Mouse (Mus musculus) MEL (cell line): ENCODE results near the gene Ank2. TPM values are rescaled to one million over a fixed set of nuclear protein-coding genes. Genes with fewer than 3 reads are reported as not detected.

Source experiments
- DNase-seq: peaks from one replicate; pipeline ENCODE4 v3.0.0; 2011; ENCODE audit warnings: low read depth, low spot score
- H3K27ac ChIP-seq: 2 replicates; pipeline ENCODE4 v1.5.1; 2012; ENCODE audit warnings: low read depth, mild to moderate bottlenecking, control low read depth, low read length, moderate library complexity; ENCODE audit not compliant: control insufficient read depth
- H3K27me3 ChIP-seq, 2 experiments: fragments of 150-350 bp in 1 of 2; sonication (generic) in 1 of 2; 2 replicates each; pipeline ENCODE4 v1.6.1; 2012; ENCODE audit warnings: low read length in 2 of 2, mild to moderate bottlenecking in 2 of 2, improper control_type of control experiment in 1 of 2, moderate library complexity in 1 of 2; ENCODE audit not compliant: insufficient read depth in 2 of 2, control insufficient read depth in 1 of 2
- H3K36me3 ChIP-seq, 2 experiments: 2 replicates each; pipeline ENCODE4 v1.6.1; 2012 to 2014; ENCODE audit warnings: low read length in 2 of 2, improper control_type of control experiment in 1 of 2, inconsistent platforms in 1 of 2, mild to moderate bottlenecking in 1 of 2; ENCODE audit not compliant: insufficient read depth in 2 of 2, control insufficient read depth in 1 of 2
- H3K4me1 ChIP-seq, 2 experiments: fragments of 150-350 bp in 1 of 2; sonication (generic) in 1 of 2; 2 replicates each; pipeline ENCODE4 v1.6.1; 2012; ENCODE audit warnings: low read length in 2 of 2, improper control_type of control experiment in 1 of 2, mild to moderate bottlenecking in 1 of 2; ENCODE audit not compliant: insufficient read depth in 2 of 2, control insufficient read depth in 1 of 2
- H3K4me3 ChIP-seq, 2 experiments: fragments of 150-350 bp in 1 of 2; sonication (generic) in 1 of 2; 2 replicates each; pipeline ENCODE4 v1.5.1; 2012; ENCODE audit warnings: low read depth in 2 of 2, low read length in 2 of 2, mild to moderate bottlenecking in 2 of 2, moderate library complexity in 2 of 2, control low read depth in 1 of 2, improper control_type of control experiment in 1 of 2; ENCODE audit not compliant: control insufficient read depth in 1 of 2, insufficient read depth in 1 of 2
- H3K79me2 ChIP-seq: 2 replicates; pipeline ENCODE4 v1.6.1; 2012; ENCODE audit warnings: mild to moderate bottlenecking, low read length, moderate library complexity; ENCODE audit not compliant: control insufficient read depth, poor library complexity, insufficient read depth
- H3K9ac ChIP-seq: 2 replicates; pipeline ENCODE4 v1.6.1; 2012; ENCODE audit warnings: low read depth, mild to moderate bottlenecking, control low read depth, low read length, moderate library complexity; ENCODE audit not compliant: control insufficient read depth, poor library complexity, severe bottlenecking
- H3K9me3 ChIP-seq: fragments of 150-350 bp; sonication (generic); replicated peaks from 2 replicates; pipeline ENCODE4 v1.6.1; 2012; ENCODE audit warnings: mild to moderate bottlenecking, low read length, improper control_type of control experiment, moderate library complexity; ENCODE audit not compliant: insufficient read depth
- BHLHE40 ChIP-seq: IDR thresholded peaks from 2 replicates; pipeline ENCODE4 v1.6.1; 2012; ENCODE audit warnings: low read depth, mild to moderate bottlenecking, inconsistent platforms, low read length, improper control_type of control experiment, borderline replicate concordance
- CHD1 ChIP-seq: IDR thresholded peaks from 2 replicates; pipeline ENCODE4 v1.6.1; 2012; ENCODE audit warnings: low read depth, mild to moderate bottlenecking, inconsistent platforms, low read length, improper control_type of control experiment
- ELF1 ChIP-seq: IDR thresholded peaks from 2 replicates; pipeline ENCODE4 v1.6.1; 2014; ENCODE audit warnings: low read depth, mild to moderate bottlenecking, inconsistent platforms, low read length, improper control_type of control experiment, moderate library complexity
- EP300 ChIP-seq, 2 experiments: IDR thresholded peaks; 2 replicates each; pipeline ENCODE4 v1.6.1; 2011; ENCODE audit warnings: improper control_type of control experiment in 2 of 2, low read length in 2 of 2, low read depth in 1 of 2, mild to moderate bottlenecking in 1 of 2
- HCFC1 ChIP-seq: IDR thresholded peaks from 2 replicates; pipeline ENCODE4 v1.6.1; 2012; ENCODE audit warnings: low read depth, mild to moderate bottlenecking, inconsistent platforms, low read length, improper control_type of control experiment, moderate library complexity
- JUND ChIP-seq: IDR thresholded peaks from 2 replicates; pipeline ENCODE4 v1.6.1; 2011; ENCODE audit warnings: low read depth, mild to moderate bottlenecking, improper control_type of control experiment, low read length
- MAFK ChIP-seq: IDR thresholded peaks from 2 replicates; pipeline ENCODE4 v1.6.1; 2011; ENCODE audit warnings: low read depth, mild to moderate bottlenecking, low read length, improper control_type of control experiment, borderline replicate concordance
- MAZ ChIP-seq: IDR thresholded peaks from 2 replicates; pipeline ENCODE4 v1.6.1; 2012; ENCODE audit warnings: low read depth, mild to moderate bottlenecking, inconsistent platforms, low read length, improper control_type of control experiment
- MYB ChIP-seq: IDR thresholded peaks from 2 replicates; pipeline ENCODE4 v1.6.1; 2011; ENCODE audit warnings: mild to moderate bottlenecking, low read depth, low read length, improper control_type of control experiment
- NRF1 ChIP-seq: IDR thresholded peaks from 2 replicates; pipeline ENCODE4 v1.6.1; 2014; ENCODE audit warnings: low read depth, mild to moderate bottlenecking, inconsistent platforms, low read length, improper control_type of control experiment, moderate library complexity; ENCODE audit not compliant: poor library complexity, insufficient read depth, severe bottlenecking
- POLR2AphosphoS5 ChIP-seq: IDR thresholded peaks from 2 replicates; pipeline ENCODE4 v1.6.1; 2012; ENCODE audit warnings: low read depth, borderline replicate concordance, mild to moderate bottlenecking, inconsistent platforms, low read length, moderate library complexity, mixed read lengths
- RCOR1 ChIP-seq: IDR thresholded peaks from 2 replicates; pipeline ENCODE4 v1.6.1; 2012; ENCODE audit warnings: low read depth, mild to moderate bottlenecking, inconsistent platforms, low read length, improper control_type of control experiment
- SIN3A ChIP-seq: IDR thresholded peaks from 2 replicates; pipeline ENCODE4 v1.6.1; 2012; ENCODE audit warnings: low read length, improper control_type of control experiment, inconsistent platforms
- SMC3 ChIP-seq: IDR thresholded peaks from 2 replicates; pipeline ENCODE4 v1.6.1; 2011; ENCODE audit warnings: low read depth, low read length, improper control_type of control experiment
- TAL1 ChIP-seq: IDR thresholded peaks from 2 replicates; pipeline ENCODE4 v1.6.1; 2012; ENCODE audit warnings: mild to moderate bottlenecking, inconsistent platforms, low read length, moderate library complexity, mixed read lengths
- TBP ChIP-seq: IDR thresholded peaks from 2 replicates; pipeline ENCODE4 v1.8.0; 2011; ENCODE audit warnings: low read depth, low read length, improper control_type of control experiment
- USF2 ChIP-seq, 2 experiments: IDR thresholded peaks; 2 replicates each; pipeline ENCODE4 v1.6.1; 2011 to 2012; ENCODE audit warnings: improper control_type of control experiment in 2 of 2, low read length in 2 of 2, borderline replicate concordance in 1 of 2, inconsistent platforms in 1 of 2, low read depth in 1 of 2, mild to moderate bottlenecking in 1 of 2; ENCODE audit not compliant: insufficient read depth in 1 of 2
- ZC3H11A ChIP-seq: IDR thresholded peaks from 2 replicates; pipeline ENCODE4 v1.6.1; 2012; ENCODE audit warnings: low read depth, mild to moderate bottlenecking, inconsistent platforms, low read length, improper control_type of control experiment
- ZKSCAN1 ChIP-seq: IDR thresholded peaks from 2 replicates; pipeline ENCODE4 v1.6.1; 2012; ENCODE audit warnings: low read depth, mild to moderate bottlenecking, inconsistent platforms, low read length, improper control_type of control experiment, moderate library complexity
- polyA plus RNA-seq, 2 experiments: library from polyadenylated mRNA; stranded (reverse) in 1 of 2; unstranded in 1 of 2; fragments of >175 nt in 1 of 2; fragments of >200 nt in 1 of 2; gene quantifications; 2 replicates each; pipeline versions ENCODE4 v1.2.1 to v1.2.4; 2012; ENCODE audit warnings: low replicate concordance in 2 of 2, low read depth in 1 of 2; ENCODE audit not compliant: insufficient read length in 2 of 2, insufficient read depth in 1 of 2, missing spikeins in 1 of 2
- total RNA-seq: library from RNA; depleted of rRNA; stranded (reverse); fragments of 300-350 nt; gene quantifications from 2 replicates; pipeline ENCODE4 v1.2.3, GENCODE M21; 2012

Ank2 gene
- total and polyA plus RNA-seq, 3 experiments = 2.7 to 4.5 TPM; not detected in 1

- no peaks in the 10 kb centered on the region for H3K27me3 ChIP-seq
- no peak overlapping the region for H3K9ac ChIP-seq
- H3K79me2 ChIP-seq = no peaks in the 10 kb centered on the region
- no peak overlapping the region for H3K4me3 ChIP-seq
- no peaks in the 10 kb centered on the region for H3K36me3 ChIP-seq
- TF ChIP-seq ZC3H11A = no peak
- TF ChIP-seq ELF1 = no peak
- no peak for TF ChIP-seq USF2 (IDR thresholded peaks at IDR 0.05; ENCODE audit: borderline replicate concordance in 1 of 2, insufficient read depth in 1 of 2, low read depth in 1 of 2, low read length in 2 of 2)
- TF ChIP-seq TBP = no peak
- TF ChIP-seq POLR2AphosphoS5 = no peak
- TF ChIP-seq HCFC1 = no peak
- no peak for DNase-seq
- H3K27ac ChIP-seq = no peak overlapping the region
- H3K4me1 ChIP-seq = no peaks in the 10 kb centered on the region; a peak in 1 of 4 replicates
- no peaks in the 10 kb centered on the region for H3K9me3 ChIP-seq
These were observed 103.9 kb downstream of the Ank2 start for GRCm38 (mm10) chr3:127395202-127395601.

DNA sequence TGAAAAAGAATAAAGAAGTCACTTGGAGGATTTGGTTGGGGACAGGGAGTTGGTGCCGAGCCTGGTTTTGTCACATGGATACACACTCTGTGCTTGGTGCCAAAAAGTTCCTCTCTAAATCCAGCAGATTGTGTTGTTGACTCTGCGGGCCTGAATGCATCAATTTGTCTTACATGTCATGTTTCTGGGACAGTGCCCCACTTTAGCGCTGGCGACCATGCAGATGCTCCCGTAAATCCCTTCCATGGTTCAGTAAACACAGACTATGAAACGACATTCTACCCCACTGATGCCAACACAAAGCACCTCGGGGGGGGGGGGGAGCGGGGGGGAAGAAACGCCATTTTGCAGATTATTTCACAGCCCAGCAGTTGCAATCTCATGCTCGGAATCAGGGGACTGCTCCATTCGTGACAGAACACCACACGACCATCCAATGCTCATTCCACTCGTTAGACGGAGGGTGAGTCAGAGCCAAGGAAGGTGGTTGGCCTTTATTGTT is 112.1 kb downstream of the Ank2 start:
- Histone ChIP-seq H3K27ac (no peak overlapping the region), H3K4me1 (no peaks in the 10 kb centered on the region; a peak in 1 of 4 replicates), H3K9ac (no peak overlapping the region), H3K9me3 (no peaks in the 10 kb centered on the region), H3K27me3 (no peaks in the 10 kb centered on the region), H3K4me3 (no peak overlapping the region), H3K36me3 (no peaks in the 10 kb centered on the region), H3K79me2 (no peaks in the 10 kb centered on the region)
- TF ChIP-seq CHD1 (no peak), MAFK (no peak), JUND (no peak), SIN3A (no peak), EP300 (IDR thresholded peaks at IDR 0.05; ENCODE audit: low read depth in 1 of 2, low read length in 2 of 2) (no peak), ZKSCAN1 (no peak), BHLHE40 (no peak), USF2 (IDR thresholded peaks at IDR 0.05; ENCODE audit: borderline replicate concordance in 1 of 2, insufficient read depth in 1 of 2, low read depth in 1 of 2, low read length in 2 of 2) (no peak)
- DNase-seq = no peak

GRCm38 (mm10) chr3:127383231-127383630 is 115.9 kb downstream of the Ank2 start:
- no peaks in the 10 kb centered on the region for H3K4me1 ChIP-seq

More at GRCm38 (mm10) chr3:127383231-127383630, 115.9 kb downstream of the Ank2 start:
- H3K9me3 ChIP-seq = no peaks in the 10 kb centered on the region
- no peaks in the 10 kb centered on the region for H3K79me2 ChIP-seq
- no peak overlapping the region for H3K27ac ChIP-seq
- no peak overlapping the region for H3K9ac ChIP-seq
- no peaks in the 10 kb centered on the region for H3K36me3 ChIP-seq
- H3K4me3 ChIP-seq = no peak overlapping the region
- no peak for DNase-seq
- H3K27me3 ChIP-seq = no peaks in the 10 kb centered on the region
- TF ChIP-seq MAZ (no peak), MYB (no peak), RCOR1 (no peak), ZKSCAN1 (no peak), HCFC1 (no peak), SIN3A (no peak), NRF1 (no peak), CHD1 (no peak), SMC3 (no peak), TAL1 (no peak), BHLHE40 (no peak)
